Mouse (Mus musculus): ENCODE measurements around the gene Pde4b.

GRCm38 (mm10) chr4:102620179-102620910, 533.0 kb downstream of the Pde4b start:
- TF ChIP-seq EP300 (IDR thresholded peaks at IDR 0.05; ENCODE audit: insufficient read depth, low read depth, low read length) (no peak), POLR2A (IDR thresholded peaks at IDR 0.05; ENCODE audit: insufficient read depth, low read length) (no peak)

Data from ES-Bruce4 (cell line).